Mouse (Mus musculus) T-helper 1 cell (primary cell): ENCODE results near the gene Ovol1.

Experiments used
- in situ Hi-C: fragments of 300-600 bp; cut with MboI, MseI; formaldehyde crosslinking; loops from one replicate; pipeline ENCODE4 v1.15.1; 2025; ENCODE audit warnings: high pct_unique_total_duplicates

Gene Ovol1

DNA sequence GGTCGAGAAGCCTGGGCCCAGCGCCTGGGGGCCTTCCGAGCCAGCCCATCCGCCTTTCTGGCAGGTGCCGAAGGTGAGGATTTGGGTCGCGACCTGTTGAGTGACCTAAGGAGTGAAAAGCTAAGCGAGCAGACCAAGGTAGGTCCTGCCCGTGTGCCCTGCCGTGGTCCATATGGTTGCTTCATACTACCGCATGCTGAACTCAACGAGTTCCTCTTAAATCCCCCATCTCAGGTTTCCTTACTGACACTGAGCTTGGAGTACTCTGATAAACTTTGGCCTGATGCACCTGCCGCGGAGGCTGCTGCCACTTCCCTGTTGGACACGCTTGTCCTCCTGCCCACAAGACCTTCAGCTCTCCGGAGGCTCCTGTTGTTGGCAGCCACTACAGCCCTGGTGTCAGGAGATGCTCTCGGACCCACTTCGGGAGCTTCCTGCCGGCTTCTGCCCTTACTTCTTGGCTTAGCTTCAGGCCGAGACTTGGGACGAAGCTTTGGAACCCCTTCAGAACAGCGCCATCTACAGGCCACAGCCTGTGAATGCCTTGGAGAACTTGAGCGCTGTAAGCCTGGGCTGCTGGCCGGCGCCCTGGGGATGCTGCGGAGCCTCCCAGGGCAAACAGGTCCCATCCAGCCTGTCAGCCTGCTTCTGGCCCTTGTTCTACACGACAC is 8.2 kb upstream of the Ovol1 start:
- in situ Hi-C loops = no loop called here

- in situ Hi-C loops = no loop called here
Observed at GRCm38 (mm10) chr19:5567534-5568469, 7.4 kb upstream of the Ovol1 start, which contains the start of gene Ap5b1. Gene Ap5b1, plus strand, starts transcription at chr19:5568025.

- in situ Hi-C loops = no loop called here
Observed at GRCm38 (mm10) chr19:5567180-5567533, 6.7 kb upstream of the Ovol1 start.

DNA sequence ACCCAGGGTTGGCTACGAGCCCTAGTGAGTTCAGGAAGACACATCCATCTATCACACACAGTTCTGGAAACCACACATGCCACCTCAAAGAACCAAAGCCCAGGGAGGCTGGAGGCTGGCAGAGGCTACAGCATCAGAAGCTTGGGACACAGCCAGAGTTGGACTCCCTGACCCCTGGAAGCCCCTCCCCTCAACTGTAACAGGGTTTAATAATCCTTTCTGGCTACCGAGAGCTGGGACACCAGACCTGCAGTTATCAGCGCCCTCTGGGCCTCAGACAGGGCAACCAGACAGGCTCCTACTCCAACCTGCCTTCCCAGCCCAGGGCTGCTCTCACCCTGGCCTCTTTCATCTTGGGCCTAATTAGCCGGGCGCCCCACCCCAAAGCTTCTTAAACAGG is 5.9 kb upstream of the Ovol1 start:
- in situ Hi-C loops = no loop called here

GRCm38 (mm10) chr19:5562776-5563175 is 2.3 kb upstream of the Ovol1 start:
- in situ Hi-C loops = no loop called here

- in situ Hi-C loops = no loop called here
Observed at GRCm38 (mm10) chr19:5561886-5562285, 1.4 kb upstream of the Ovol1 start.

GRCm38 (mm10) chr19:5561252-5561790 is 875 bp upstream of the Ovol1 start:
- in situ Hi-C loops = no loop called here

DNA sequence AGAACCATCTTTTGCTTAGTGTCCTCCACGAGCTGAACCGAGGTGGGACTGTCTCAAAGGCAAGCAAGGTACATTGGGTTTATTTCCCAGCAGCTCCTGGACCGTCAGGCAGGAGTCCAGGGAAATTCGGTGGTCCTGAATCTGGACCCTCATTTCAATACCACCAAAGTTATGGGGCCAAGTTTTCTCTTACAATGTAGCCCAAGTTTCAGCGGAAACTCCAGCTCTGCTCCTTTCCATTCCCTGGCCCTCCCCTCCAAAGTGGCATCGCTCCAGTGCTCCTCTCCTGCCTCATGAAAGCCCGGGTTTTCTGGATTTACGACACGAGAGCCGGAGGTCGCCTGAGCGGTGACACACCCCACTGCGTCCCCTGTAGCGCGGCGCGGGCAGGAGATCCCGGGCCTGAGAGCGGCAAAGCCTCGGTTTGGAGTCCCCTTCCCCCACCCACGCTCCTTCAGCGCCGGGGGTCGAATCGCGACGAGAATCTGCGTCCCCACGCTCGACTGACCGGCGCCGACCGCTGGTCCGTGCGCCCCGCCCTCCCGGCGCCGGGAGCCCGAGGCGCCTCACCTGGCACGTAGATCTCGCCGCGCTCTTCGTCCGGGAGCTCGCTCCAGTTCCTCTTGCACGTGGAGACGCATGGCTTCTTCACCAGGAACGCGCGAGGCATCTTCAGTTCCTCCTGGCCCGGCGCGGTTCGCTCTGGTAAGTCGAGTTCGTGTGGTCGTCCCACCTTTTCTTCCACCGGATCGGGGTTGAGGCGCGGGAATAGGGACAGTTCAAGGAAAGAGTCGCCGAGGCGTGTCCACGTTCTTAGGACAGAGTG is 602 bp downstream of the Ovol1 start:
- in situ Hi-C loops = loop anchor here (5.0 to 10.0 kb wide), 2 partner anchors 43 to 1075 kb away; no protein-coding TSS in a partner anchor

- in situ Hi-C loops = loop anchor here (5.0 to 10.0 kb wide), 2 partner anchors 42 to 1076 kb away; no protein-coding TSS in a partner anchor
Observed at GRCm38 (mm10) chr19:5559229-5559628, 1.2 kb downstream of the Ovol1 start.

DNA sequence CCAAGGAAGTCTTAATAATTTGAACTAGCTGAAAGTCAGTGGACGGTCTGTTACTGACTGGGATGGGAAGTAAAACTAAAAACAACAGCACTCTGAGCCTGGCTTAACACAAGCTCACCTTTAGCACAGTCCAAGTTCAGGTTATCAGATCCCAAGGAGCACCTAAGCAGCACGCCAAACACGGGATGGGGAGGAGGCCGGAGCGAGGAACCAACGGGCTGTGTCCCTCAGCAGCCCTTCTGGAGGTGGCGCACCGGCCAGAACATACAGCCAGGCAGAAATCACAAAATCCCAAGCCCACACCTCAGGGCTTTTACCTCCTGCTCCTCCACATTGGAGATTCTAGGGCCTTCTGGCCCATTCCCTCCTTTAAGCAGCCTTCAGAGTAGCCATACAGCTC is 1.7 kb downstream of the Ovol1 start:
- in situ Hi-C loops = loop anchor here (5.0 to 10.0 kb wide), 2 partner anchors 41 to 1076 kb away; no protein-coding TSS in a partner anchor

GRCm38 (mm10) chr19:5558169-5558568 is 2.3 kb downstream of the Ovol1 start:
- in situ Hi-C loops = loop anchor here (5.0 to 10.0 kb wide), 2 partner anchors 41 to 1077 kb away; no protein-coding TSS in a partner anchor

- in situ Hi-C loops = loop anchor here (10.0 kb wide), 1 partner anchor 1081 kb away; no protein-coding TSS in a partner anchor
Observed at GRCm38 (mm10) chr19:5554212-5554611, 6.2 kb downstream of the Ovol1 start.

GRCm38 (mm10) chr19:5553802-5554201 is 6.6 kb downstream of the Ovol1 start:
- in situ Hi-C loops = loop anchor here (10.0 kb wide), 1 partner anchor 1081 kb away; no protein-coding TSS in a partner anchor

- in situ Hi-C loops = no loop called here
Observed at GRCm38 (mm10) chr19:5547471-5548056, 12.9 kb downstream of the Ovol1 start.

DNA sequence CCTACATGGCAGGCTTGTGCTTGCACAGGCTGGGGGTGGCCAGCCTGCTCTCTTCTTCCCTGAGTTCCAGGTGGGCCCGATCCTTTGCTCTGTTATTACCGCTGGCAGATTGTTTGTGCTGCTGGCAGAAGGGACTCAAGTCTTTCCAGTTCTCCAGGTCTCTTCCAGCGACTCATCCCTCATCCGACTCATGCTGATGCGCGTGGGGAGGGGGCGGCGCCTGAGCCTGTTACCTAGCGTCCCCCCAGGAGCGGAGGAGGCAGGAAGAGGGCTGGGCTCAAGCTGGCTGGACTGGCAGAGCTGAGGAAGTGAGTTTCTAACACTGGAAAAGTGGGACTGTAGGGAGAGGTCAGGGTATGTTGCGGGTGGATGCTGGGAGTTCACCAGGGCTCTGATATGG is 16.4 kb downstream of the Ovol1 start:
- in situ Hi-C loops = no loop called here

GRCm38 (mm10) chr19:5543362-5543761 is 17.1 kb downstream of the Ovol1 start:
- in situ Hi-C loops = no loop called here

GRCm38 (mm10) chr19:5538786-5539185 is 21.7 kb downstream of the Ovol1 start:
- in situ Hi-C loops = loop anchor here (5.0 kb wide), 1 partner anchor 64 kb away; the partner anchor contains the start of gene Rnaseh2c

DNA sequence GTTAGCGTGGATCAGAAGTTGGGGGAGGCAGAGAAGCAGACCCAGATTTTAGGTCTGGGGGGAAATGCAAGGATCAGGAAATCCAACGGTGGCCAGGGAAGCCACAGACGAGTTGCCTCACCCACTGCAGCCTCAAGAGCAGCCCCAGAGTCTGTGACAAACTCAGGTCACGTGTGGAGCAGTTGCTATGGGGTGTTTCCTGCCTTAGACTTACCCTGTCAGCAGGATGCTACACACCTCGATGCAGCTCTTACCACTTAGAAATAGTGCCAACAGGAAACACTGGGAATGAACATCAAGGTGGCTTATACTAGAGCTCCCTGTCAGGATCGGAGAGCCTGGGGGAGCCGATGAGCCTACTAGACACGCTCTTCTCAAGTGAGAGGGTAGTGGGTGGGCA is 27.9 kb downstream of the Ovol1 start:
- in situ Hi-C loops = no loop called here

DNA sequence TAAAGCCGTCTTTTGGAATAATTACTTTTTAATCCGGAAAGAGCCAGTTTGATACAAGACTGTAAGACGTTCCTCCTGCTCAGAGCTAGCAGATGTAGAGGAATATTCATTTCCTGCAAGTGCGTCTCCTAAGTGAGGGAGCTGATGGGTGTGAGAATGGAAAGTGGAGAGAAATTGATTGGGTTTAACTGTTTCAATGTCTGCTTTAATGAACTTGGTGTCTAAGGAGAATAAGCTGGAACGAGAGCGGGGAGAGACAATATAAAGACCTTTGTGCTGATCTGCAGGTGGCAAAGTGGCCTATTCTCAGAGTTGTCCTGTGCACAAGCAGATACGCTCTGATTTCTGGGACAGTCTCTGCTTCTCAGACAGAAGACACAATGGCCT is 30.3 kb downstream of the Ovol1 start:
- in situ Hi-C loops = no loop called here

GRCm38 (mm10) chr19:5529325-5530137 is 30.9 kb downstream of the Ovol1 start:
- in situ Hi-C loops = no loop called here
